Mouse (Mus musculus): ENCODE measurements around the gene Numa1.
"Not testable (repeated sequence)": the region's sequence is repeated elsewhere in the genome, so short reads cannot be mapped to it uniquely, and the experiment has no call there.

Numa1 gene

GRCm38 (mm10) chr7:101998194-101998927 is 64.5 kb downstream of the Numa1 start:
- DNase-seq, result peak; percentile 94 to 95

DNA sequence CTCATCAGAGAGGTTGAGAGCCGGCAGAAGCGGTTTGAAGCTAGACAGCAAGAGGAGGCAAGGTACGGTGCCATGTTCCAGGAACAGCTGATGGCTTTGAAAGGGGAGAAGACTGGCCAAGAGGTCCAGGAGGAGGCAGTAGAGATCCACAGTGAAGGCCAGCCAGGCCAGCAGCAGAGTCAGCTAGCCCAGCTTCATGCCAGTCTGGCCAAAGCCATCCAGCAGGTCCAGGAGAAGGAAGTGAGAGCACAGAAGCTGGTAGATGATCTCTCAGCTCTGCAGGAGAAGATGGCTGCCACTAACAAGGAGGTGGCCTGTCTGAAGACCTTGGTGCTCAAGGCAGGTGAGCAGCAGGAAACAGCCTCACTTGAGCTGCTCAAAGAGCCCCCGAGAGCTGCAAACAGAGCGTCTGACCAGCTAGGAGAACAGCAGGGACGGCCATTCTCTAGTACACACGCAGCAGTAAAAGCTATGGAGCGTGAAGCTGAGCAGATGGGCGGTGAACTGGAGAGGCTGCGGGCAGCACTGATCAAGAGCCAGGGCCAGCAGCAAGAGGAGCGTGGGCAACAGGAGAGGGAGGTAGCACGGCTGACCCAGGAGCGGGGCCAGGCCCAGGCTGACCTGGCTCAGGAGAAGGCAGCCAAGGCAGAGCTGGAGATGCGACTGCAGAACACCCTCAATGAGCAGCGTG is 65.7 kb downstream of the Numa1 start:
- DNase-seq, result peak; percentile 63 to 66

DNA sequence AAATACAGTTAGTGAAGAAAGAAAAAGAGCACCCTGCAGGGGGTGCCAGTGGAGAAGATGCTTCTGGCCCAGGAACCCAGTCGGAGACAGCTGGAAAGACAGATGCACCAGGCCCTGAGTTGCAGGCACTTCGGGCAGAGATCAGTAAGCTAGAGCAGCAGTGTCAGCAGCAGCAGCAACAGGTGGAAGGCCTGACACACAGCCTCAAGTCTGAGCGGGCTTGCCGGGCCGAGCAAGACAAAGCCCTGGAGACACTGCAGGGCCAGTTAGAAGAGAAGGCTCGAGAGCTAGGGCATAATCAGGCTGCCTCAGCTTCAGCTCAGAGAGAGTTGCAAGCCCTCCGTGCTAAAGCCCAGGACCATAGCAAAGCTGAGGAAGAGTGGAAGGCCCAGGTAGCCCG is 66.4 kb downstream of the Numa1 start:
- peak; percentile 26 to 35 for DNase-seq

DNA sequence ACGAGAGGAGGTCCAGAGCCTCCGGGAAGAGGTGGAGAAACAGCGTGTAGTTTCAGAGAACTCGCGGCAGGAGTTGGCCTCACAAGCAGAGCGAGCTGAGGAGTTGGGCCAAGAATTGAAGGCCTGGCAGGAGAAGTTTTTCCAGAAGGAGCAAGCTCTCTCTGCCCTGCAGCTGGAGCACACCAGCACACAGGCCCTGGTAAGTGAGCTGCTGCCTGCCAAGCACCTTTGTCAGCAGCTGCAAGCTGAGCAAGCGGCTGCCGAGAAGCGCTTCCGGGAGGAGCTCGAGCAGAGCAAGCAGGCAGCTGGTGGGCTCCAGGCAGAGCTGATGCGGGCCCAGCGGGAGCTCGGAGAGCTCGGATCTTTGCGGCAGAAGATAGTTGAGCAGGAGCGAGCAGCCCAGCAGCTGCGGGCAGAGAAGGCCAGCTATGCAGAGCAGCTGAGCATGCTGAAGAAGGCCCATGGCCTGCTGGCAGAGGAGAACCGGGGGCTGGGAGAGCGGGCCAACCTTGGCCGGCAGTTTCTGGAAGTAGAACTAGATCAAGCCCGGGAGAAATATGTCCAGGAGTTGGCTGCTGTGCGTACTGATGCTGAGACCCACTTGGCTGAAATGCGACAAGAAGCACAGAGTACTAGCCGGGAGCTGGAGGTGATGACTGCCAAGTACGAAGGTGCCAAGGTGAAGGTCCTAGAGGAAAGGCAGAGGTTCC is 67.2 kb downstream of the Numa1 start:
- peak; percentile 35 to 44 for DNase-seq

DNA sequence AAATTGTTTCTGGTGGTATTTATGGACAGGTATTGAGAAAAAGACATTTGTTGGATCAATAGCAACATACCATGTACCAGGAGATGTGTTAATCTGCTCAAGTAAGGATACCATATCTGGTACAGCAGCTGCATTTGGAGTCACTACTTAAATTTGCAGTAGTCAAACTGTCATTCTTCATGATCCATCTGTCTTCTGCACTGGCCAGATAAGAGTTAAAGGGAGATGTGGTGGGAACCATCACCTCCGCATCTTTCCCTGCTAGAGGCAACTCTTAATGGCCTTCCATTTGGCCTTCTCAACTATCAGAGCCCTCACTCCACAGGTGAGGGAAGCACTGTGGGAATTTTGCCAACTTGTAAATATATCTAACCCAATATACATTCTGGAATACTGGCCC is 72.6 kb downstream of the Numa1 start:
- no peak for DNase-seq

GRCm38 (mm10) chr7:102011855-102012254 is 77.9 kb downstream of the Numa1 start:
- DNase-seq, result peak; percentile 48 to 55

- DNase-seq, result no peak
Measured at GRCm38 (mm10) chr7:102013416-102013815, 79.5 kb downstream of the Numa1 start.

DNA sequence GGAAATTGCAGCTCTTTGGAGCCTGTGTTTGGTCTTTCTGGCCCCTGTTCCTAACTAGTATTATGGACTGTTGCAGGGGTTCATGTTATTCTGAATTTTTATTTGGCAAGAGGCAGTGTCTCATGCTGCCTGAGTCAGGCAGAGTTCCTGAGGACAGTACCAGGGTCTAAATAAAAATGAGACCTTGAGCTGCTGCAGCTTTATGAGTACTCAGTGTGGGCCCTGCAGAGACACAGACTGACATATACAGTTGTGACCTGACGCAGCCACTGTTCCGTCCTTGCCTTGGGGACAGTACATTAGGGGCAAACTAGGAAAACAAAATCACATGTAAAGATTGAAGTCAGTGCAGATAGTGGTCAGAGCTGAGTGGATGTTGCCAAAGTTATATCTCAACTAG is 81.1 kb downstream of the Numa1 start:
- DNase-seq, result no peak

DNA sequence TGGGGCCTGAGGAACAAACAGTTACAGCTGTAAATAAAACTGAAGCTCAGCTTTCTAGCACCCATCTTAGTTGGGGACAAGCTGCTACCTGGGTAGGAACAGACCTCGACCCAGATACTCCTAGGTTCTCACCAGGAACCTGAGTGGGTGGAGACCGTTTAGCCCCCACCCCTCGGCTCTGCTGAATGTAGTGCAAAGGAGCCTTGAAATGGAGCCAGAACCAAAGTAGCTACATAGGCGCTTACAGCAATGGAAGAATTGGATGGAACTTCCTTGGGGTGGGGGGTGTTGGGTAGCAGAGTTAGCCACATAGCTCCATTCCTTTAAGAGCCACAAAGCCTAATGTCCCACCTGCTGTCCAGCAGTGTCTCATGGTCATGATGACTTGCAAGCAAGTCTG is 83.0 kb downstream of the Numa1 start:
- no peak for DNase-seq

DNA sequence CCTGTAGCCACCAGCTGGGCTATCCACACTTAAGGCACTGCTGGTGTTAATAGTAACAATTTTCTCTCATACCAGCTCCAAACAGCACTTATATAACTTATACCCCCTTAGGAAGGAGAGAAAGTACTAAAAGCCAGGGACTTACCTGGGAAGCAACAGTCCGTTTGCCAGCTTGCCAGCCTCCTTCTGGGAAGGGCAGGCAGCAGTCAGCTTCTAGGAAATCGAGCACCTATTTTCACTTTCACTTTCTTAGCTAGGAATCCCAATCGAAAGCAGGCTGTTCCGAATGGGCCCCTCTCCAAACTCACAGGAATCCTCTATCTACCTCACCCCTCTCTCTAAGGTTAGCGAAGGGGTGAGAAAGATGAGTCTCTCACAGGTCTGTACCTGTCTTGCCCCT is 83.5 kb downstream of the Numa1 start:
- no peak for DNase-seq

- DNase-seq, result peak in 1 of 2 experiments; percentile 20
Measured at GRCm38 (mm10) chr7:102018034-102018433, 84.1 kb downstream of the Numa1 start.

DNA sequence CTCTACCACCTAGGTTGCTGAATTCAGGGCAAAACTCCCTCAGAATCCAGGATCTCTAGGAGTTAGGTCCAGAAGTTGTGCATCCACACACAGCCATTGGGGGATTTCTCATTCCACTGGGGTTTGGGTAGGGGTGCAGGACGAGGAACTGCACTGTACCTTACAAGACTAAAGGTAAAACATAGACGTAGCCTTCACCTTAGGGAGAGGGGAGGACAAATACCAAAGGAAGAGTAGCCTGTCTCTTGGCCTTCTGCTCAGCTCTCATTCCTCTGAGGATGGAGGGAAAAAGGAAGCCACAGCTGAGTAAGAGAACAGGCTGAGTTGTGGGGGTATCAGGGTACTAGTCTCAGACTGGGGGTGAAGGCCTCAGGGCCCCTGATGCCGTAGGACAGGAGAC is 84.7 kb downstream of the Numa1 start, which contains the start of gene Il18bp:
Il18bp (minus strand) TSS at position 101 of the 400 bp plus-strand sequence.
- no peak for DNase-seq

DNA sequence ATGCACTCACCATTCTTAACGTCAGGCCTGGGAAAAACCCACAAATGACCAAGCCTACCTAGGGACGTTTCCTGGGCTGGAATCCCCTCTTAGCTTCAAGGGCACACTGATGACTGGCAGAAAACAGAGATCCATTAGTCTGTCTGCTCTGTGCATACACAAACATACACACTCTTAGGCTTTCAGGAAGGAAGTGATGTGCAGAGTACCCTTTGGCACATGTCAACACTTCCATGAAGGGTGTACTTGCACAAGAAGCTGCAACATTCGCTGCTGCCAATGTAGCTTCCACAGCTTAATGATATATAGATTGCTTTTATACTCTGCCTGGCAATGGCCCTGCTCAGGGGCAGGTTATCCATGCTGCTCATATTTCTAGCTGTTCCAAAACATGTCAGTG is 85.5 kb downstream of the Numa1 start:
- no peak for DNase-seq

DNA sequence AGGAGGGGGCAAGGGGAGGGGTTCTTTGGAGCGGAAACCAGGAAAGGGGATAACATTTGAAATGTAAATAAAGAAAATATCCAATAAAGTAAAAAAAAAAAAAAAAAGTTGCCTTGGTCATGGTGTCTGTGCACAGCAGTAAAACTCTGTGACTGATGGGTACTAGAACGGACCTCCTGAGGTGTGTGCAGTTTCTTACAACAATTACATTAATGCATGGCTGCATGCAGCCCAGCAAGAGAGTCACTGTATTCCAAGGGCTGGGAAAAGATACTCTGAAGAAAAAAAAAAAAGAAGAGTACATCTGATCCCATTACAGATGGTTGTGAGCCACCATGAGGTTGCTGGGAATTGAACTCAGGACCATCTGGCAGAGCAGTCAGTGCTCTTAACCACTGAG is 87.0 kb downstream of the Numa1 start:
- DNase-seq, result not testable (repeated sequence)

DNA sequence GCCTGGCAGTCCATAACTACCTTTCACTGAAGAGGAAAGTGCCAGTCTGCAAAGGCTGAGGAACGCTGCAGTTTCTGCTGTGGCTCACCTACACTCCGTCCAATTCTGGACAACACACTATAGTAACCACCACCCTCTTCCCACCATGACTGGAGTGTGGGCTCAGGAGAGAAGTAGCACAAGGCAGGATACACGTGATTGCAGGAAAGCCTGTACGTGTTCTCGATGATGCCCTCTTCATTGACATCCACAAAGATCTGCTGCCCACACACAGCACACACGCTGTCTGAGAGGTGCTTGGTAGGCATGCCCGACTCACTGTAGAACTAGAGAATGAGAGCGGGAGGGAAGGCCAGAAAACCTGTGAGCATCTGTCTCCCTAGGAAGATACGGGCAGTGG is 89.9 kb downstream of the Numa1 start:
- DNase-seq, result no peak

DNA sequence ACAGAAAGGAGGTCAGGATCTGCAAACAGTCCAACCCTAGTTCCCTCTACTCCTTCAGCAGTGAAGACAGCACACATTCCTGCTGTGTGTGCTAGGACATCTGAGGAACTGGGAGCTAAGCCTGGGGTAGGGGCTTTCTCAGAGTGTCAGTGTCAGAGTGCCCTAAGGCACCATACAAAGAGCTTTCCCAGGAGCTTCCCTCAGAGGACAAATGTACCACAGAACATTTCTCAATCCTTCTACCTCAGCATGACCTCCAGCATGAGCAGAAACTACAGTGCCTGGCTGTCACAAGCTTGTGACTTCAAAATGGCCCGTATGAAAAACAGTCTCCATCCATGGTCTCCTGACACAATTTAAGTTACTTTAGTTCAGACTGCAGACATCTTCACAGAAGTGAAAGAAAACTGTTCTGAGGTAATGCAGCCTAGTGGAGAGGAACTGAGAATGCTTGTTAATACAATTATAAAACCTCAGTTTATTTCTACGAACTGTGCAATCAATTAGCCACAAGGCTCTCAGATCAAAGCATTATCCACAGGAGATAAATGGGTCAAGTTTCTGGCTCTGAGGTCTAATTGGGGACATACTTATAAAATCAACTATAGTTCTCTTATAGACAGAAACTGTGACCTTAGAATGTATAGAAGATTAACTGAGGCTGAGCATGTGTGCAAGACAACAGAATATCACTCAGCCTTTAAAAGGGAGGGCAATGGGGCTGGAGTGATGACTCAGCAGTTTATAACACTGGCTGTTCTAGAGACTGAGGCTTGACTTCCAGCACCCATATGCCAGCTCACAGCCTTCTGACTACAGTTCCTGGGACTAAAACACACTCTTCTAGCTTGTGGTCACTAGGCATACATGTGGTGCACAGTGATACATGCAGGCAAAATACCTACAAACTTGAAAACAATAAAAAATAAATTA is 91.5 kb downstream of the Numa1 start:
- DNase-seq, result no peak

- DNase-seq, result peak in 1 of 2 experiments; percentile 28
Measured at GRCm38 (mm10) chr7:102034904-102035303, 101.0 kb downstream of the Numa1 start.

DNA sequence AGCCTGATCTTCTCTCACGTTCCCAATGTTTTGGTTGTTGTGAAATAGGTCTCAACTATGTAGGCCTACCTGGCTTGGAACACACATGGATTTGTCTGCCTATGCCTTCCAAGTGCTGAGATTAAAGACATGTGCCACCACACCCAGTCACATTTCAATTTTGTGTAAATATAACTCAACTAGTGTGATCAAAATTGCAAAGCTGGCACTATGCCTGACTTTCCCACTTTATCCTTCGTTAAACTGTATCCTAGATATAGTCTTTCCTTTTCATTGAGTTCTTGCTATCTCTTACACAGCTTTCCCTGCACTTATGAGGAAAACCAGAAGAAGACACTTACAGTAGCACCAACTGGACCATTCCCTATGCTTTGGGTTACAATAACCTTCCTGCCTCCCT is 101.6 kb downstream of the Numa1 start:
- no peak for DNase-seq

DNA sequence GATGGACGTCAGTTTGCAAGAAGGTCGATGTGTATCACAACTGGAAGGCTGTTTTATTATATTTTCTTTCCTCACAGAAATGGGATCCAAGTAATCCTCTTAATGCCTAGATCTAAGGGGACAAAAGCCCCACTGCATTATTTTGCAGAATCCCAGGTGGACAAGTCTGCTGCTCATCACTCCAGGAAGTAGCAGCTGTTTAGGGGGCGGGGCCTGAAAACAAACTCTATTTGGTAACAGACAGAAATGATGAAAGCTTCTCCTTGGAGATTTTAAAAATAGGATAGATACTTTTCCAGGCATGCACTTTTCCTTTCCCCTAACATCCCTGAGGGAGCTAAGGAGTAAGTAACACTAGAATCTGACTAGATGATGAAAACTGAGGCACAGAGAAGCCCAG is 103.4 kb downstream of the Numa1 start:
- no peak for DNase-seq

DNA sequence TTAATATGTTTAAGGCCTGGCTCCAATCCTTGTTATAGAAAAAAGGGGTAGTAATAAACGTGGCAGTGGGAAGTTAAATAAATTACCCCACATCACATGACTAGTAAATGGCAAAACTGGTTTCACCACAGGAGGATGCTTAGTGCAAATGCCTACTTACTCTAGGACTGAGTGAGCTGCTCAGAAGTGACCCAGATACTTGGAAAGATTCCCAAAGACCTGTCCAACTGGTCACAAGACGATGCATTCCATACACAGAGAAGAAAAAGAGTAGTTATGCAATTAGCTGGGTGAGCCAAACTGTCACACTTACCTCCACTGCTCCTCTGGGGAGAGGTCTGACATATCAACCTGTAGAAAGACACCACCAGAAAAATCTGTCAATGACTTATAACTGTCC is 108.4 kb downstream of the Numa1 start:
- no peak for DNase-seq

DNA sequence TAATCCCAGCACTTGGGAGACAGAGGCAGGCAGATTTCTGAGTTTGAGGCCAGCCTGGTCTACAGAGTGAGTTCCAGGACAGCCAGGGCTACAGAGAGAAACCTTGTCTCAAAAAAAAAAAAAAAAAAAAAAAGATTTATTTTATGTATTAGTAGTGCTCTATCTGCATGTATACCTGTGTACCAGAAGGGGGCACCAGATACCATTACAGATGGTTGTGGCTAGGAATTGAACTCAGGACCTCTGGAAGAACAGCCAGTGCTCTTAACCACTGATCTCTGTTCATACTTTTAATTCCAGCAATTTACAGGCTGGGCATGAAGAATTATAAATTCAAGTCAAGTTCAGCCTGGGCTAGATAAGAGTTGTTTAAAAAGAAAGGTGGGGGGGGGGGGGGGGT is 114.6 kb downstream of the Numa1 start:
- not testable (repeated sequence) for DNase-seq

- no peak for DNase-seq
Measured at GRCm38 (mm10) chr7:102061353-102061752, 127.4 kb downstream of the Numa1 start.

- no peak for DNase-seq
Measured at GRCm38 (mm10) chr7:102062203-102062602, 128.3 kb downstream of the Numa1 start.
